Mouse (Mus musculus): ENCODE data around the gene Cavin3. TPM values are rescaled to one million over a fixed set of nuclear protein-coding genes. Genes with fewer than 3 reads are reported as not detected.

Cavin3 gene
- polyA plus RNA-seq, 1 experiment from 2014 or later: 75.7 TPM

- H3K4me2 ChIP-seq (replicated peaks; ENCODE audit: low read depth, low read length): peak overlapping the region; percentile 74
- H3K27ac ChIP-seq (ENCODE audit: low read length): peak overlapping the region; percentile 67; the same call in 1 of the 2 replicates
- peaks cover 10% of the 10 kb centered on the region for H3K4me1 ChIP-seq (ENCODE audit: insufficient read depth, low read length)
- 49% methylated on average over 8 of the region's 8 CpGs for WGBS
- H3K4me3 ChIP-seq (ENCODE audit: low read length): peak overlapping the region; percentile 52
- H3K27me3 ChIP-seq (ENCODE audit: insufficient read depth, low read length): no peaks in the 10 kb centered on the region
- peak overlapping the region; percentile 76 for H3K9ac ChIP-seq (replicated peaks; ENCODE audit: low read length)
- no peaks in the 10 kb centered on the region for H3K9me3 ChIP-seq (ENCODE audit: low read length)
- H3K36me3 ChIP-seq (ENCODE audit: insufficient read depth, low read length): no peaks in the 10 kb centered on the region
- ATAC-seq (ENCODE audit: low FRiP score, low TSS enrichment): peak; percentile 59
Observed at GRCm38 (mm10) chr7:105482426-105482825, 326 bp upstream of the Cavin3 start.

GRCm38 (mm10) chr7:105480561-105481504, 1.3 kb downstream of the Cavin3 start:
- peak overlapping the region; percentile 74 for H3K4me2 ChIP-seq (replicated peaks; ENCODE audit: low read depth, low read length)
- H3K36me3 ChIP-seq (ENCODE audit: insufficient read depth, low read length): no peaks in the 10 kb centered on the region
- peaks cover 10% of the 10 kb centered on the region for H3K4me1 ChIP-seq (ENCODE audit: insufficient read depth, low read length)
- peak overlapping the region; percentile 67 for H3K27ac ChIP-seq (ENCODE audit: low read length)
- WGBS: 61% methylated on average over 23 of the region's 23 CpGs
- no peaks in the 10 kb centered on the region for H3K9me3 ChIP-seq (ENCODE audit: low read length)
- ATAC-seq (ENCODE audit: low FRiP score, low TSS enrichment): no peak; the same call in 1 of the 2 replicates
- no peaks in the 10 kb centered on the region for H3K27me3 ChIP-seq (ENCODE audit: insufficient read depth, low read length)
- H3K9ac ChIP-seq (replicated peaks; ENCODE audit: low read length): peak overlapping the region; percentile 76
- peak overlapping the region; percentile 52 for H3K4me3 ChIP-seq (ENCODE audit: low read length)

DNA sequence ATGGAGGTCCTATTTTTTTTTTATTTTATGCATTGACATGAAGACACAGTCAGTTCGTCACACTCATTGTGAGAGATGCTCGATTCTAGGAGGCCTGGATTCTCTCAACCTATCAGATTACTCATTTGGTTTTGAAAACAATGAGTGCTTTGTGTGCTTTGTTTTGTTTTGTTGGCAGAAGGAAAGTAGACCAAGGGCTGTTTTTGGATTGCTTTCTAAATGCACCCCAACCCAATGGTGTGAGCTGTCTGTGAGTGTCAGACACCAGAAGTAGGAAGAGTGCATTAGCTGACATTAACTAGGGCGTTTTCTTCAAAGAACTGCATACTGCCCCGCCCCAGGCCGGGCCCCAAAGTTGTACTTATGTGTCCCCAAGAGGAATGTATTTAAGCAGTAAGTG, 2.0 kb downstream of the Cavin3 start:
- no peak overlapping the region for H3K27ac ChIP-seq (ENCODE audit: low read length)
- ATAC-seq (ENCODE audit: low FRiP score, low TSS enrichment): no peak
- no peaks in the 10 kb centered on the region for H3K27me3 ChIP-seq (ENCODE audit: insufficient read depth, low read length)
- H3K9me3 ChIP-seq (ENCODE audit: low read length): no peaks in the 10 kb centered on the region
- H3K36me3 ChIP-seq (ENCODE audit: insufficient read depth, low read length): no peaks in the 10 kb centered on the region
- WGBS: 67% methylated on average over 5 of the region's 5 CpGs
- peak overlapping the region; percentile 52; the same call in 1 of the 2 replicates for H3K4me3 ChIP-seq (ENCODE audit: low read length)
- H3K4me2 ChIP-seq (replicated peaks; ENCODE audit: low read depth, low read length): peak overlapping the region; percentile 74
- no peak overlapping the region for H3K9ac ChIP-seq (replicated peaks; ENCODE audit: low read length)
- H3K4me1 ChIP-seq (ENCODE audit: insufficient read depth, low read length): peaks cover 10% of the 10 kb centered on the region

GRCm38 (mm10) chr7:105479232-105479631, 2.9 kb downstream of the Cavin3 start:
- no peak for ATAC-seq (ENCODE audit: low FRiP score, low TSS enrichment)
- Histone ChIP-seq H3K4me3 (ENCODE audit: low read length) (no peak overlapping the region), H3K9ac (replicated peaks; ENCODE audit: low read length) (no peak overlapping the region), H3K4me1 (ENCODE audit: insufficient read depth, low read length) (peaks cover 10% of the 10 kb centered on the region), H3K27ac (ENCODE audit: low read length) (no peak overlapping the region), H3K36me3 (ENCODE audit: insufficient read depth, low read length) (no peaks in the 10 kb centered on the region), H3K27me3 (ENCODE audit: insufficient read depth, low read length) (no peaks in the 10 kb centered on the region), H3K4me2 (replicated peaks; ENCODE audit: low read depth, low read length) (no peak overlapping the region), H3K9me3 (ENCODE audit: low read length) (no peaks in the 10 kb centered on the region)
- WGBS: 89% methylated on average over 6 of the region's 6 CpGs

DNA sequence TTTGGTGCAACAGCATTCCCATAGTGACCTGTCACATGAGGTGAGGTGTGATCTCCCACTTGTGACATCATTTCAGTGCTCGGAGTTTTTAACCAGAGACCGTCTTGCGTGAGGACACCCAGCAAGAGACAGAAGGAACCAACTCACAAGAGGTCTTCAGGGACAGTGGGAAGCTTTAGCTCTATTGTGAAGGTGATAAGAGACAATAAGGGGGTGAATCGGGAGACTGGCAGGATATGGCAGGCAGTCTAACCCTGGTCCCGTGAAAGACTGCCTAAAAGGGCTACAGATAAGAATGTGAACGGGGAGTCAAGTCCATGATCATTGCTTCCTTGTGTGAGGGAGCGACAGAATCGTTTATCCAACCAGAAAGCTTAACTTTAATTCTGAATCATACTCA, 3.8 kb downstream of the Cavin3 start:
- Histone ChIP-seq H3K4me2 (replicated peaks; ENCODE audit: low read depth, low read length) (no peak overlapping the region), H3K36me3 (ENCODE audit: insufficient read depth, low read length) (no peaks in the 10 kb centered on the region), H3K27me3 (ENCODE audit: insufficient read depth, low read length) (no peaks in the 10 kb centered on the region), H3K4me1 (ENCODE audit: insufficient read depth, low read length) (peaks cover 10% of the 10 kb centered on the region), H3K4me3 (ENCODE audit: low read length) (no peak overlapping the region), H3K9me3 (ENCODE audit: low read length) (no peaks in the 10 kb centered on the region), H3K27ac (ENCODE audit: low read length) (no peak overlapping the region), H3K9ac (replicated peaks; ENCODE audit: low read length) (no peak overlapping the region)
- no peak for ATAC-seq (ENCODE audit: low FRiP score, low TSS enrichment)
- WGBS: 83% methylated on average over 8 of the region's 8 CpGs

DNA sequence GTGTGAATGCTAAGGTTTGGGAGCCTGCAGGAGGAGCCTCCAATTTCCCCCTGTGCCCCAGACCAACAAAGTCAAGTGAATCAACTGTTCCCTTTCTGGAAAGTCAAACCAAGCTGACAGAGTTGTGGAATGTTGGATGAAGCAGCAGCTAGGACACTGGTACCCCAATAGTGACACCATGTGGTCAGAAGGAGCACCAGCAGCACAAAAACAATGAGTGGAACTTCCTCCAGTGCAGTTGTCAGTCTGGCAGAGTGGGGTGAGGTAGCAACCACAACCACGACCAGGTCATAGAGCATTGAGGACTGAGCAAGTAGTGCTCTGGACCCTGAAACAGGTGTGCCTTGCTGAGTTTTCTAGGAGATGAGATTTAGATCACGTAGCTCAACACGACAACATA, 4.3 kb downstream of the Cavin3 start:
- H3K27me3 ChIP-seq (ENCODE audit: insufficient read depth, low read length): no peaks in the 10 kb centered on the region
- no peak overlapping the region for H3K4me2 ChIP-seq (replicated peaks; ENCODE audit: low read depth, low read length)
- peaks cover 10% of the 10 kb centered on the region for H3K4me1 ChIP-seq (ENCODE audit: insufficient read depth, low read length)
- H3K4me3 ChIP-seq (ENCODE audit: low read length): no peak overlapping the region
- H3K36me3 ChIP-seq (ENCODE audit: insufficient read depth, low read length): no peaks in the 10 kb centered on the region
- no peaks in the 10 kb centered on the region for H3K9me3 ChIP-seq (ENCODE audit: low read length)
- WGBS: 56% methylated on average over 3 of the region's 3 CpGs
- H3K27ac ChIP-seq (ENCODE audit: low read length): no peak overlapping the region
- H3K9ac ChIP-seq (replicated peaks; ENCODE audit: low read length): no peak overlapping the region
- 0 out of 2 replicates have a peak, but pooled peaks have one; percentile 7 for ATAC-seq (ENCODE audit: low FRiP score, low TSS enrichment)

DNA sequence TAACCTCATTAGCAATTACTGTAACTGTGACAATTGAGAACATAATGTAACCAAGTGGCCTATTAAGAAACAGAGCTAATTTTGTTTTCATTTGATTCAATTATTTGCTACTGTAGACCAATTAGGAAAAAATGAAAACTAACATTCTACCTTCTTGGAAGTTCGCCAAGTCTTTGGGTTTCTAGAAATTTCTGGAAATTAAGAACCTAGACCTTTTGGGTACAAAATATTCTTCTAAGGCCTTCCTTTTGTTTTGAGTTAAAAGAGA, 4.7 kb downstream of the Cavin3 start:
- 90% methylated on average over 1 of the region's 1 CpGs for WGBS
- Histone ChIP-seq H3K27me3 (ENCODE audit: insufficient read depth, low read length) (no peaks in the 10 kb centered on the region), H3K27ac (ENCODE audit: low read length) (no peak overlapping the region), H3K4me1 (ENCODE audit: insufficient read depth, low read length) (peaks cover 6% of the 10 kb centered on the region), H3K4me2 (replicated peaks; ENCODE audit: low read depth, low read length) (no peak overlapping the region), H3K9ac (replicated peaks; ENCODE audit: low read length) (no peak overlapping the region), H3K36me3 (ENCODE audit: insufficient read depth, low read length) (no peaks in the 10 kb centered on the region), H3K9me3 (ENCODE audit: low read length) (no peaks in the 10 kb centered on the region), H3K4me3 (ENCODE audit: low read length) (no peak overlapping the region)
- no peak for ATAC-seq (ENCODE audit: low FRiP score, low TSS enrichment)

- Histone ChIP-seq H3K27me3 (ENCODE audit: insufficient read depth, low read length) (no peaks in the 10 kb centered on the region), H3K9ac (replicated peaks; ENCODE audit: low read length) (no peak overlapping the region), H3K27ac (ENCODE audit: low read length) (no peak overlapping the region), H3K9me3 (ENCODE audit: low read length) (no peaks in the 10 kb centered on the region), H3K36me3 (ENCODE audit: insufficient read depth, low read length) (no peaks in the 10 kb centered on the region), H3K4me3 (ENCODE audit: low read length) (no peak overlapping the region), H3K4me1 (ENCODE audit: insufficient read depth, low read length) (peaks cover 5% of the 10 kb centered on the region; the same call in 1 of the 2 replicates), H3K4me2 (replicated peaks; ENCODE audit: low read depth, low read length) (no peak overlapping the region)
- no peak for ATAC-seq (ENCODE audit: low FRiP score, low TSS enrichment)
- 70% methylated on average over 10 of the region's 10 CpGs for WGBS
Observed at GRCm38 (mm10) chr7:105476683-105477432, 5.2 kb downstream of the Cavin3 start.

GRCm38 (mm10) chr7:105475396-105475949, 6.6 kb downstream of the Cavin3 start:
- 76% methylated on average over 6 of the region's 7 CpGs for WGBS
- no peak; the same call in 1 of the 2 replicates for ATAC-seq (ENCODE audit: low FRiP score, low TSS enrichment)
- H3K27ac ChIP-seq (ENCODE audit: low read length): no peak overlapping the region
- no peaks in the 10 kb centered on the region for H3K27me3 ChIP-seq (ENCODE audit: insufficient read depth, low read length)
- no peak overlapping the region for H3K4me2 ChIP-seq (replicated peaks; ENCODE audit: low read depth, low read length)
- no peaks in the 10 kb centered on the region for H3K36me3 ChIP-seq (ENCODE audit: insufficient read depth, low read length)
- no peaks in the 10 kb centered on the region for H3K4me1 ChIP-seq (ENCODE audit: insufficient read depth, low read length)
- no peaks in the 10 kb centered on the region for H3K9me3 ChIP-seq (ENCODE audit: low read length)
- H3K9ac ChIP-seq (replicated peaks; ENCODE audit: low read length): no peak overlapping the region
- H3K4me3 ChIP-seq (ENCODE audit: low read length): no peak overlapping the region

Data from kidney, embryonic 16.5 days (tissue).